Mouse (Mus musculus) lung, postnatal 0 days (tissue): ENCODE measurements around the gene Srek1ip1.

ENCODE experiments used
- CTCF ChIP-seq: IDR thresholded peaks from 2 replicates; pipeline ENCODE4 v1.5.1; 2016; ENCODE audit warnings: antibody characterized with exemption, mild to moderate bottlenecking
- EP300 ChIP-seq: IDR thresholded peaks from 2 replicates; pipeline ENCODE4 v1.6.1; 2016; ENCODE audit warnings: antibody characterized with exemption, mild to moderate bottlenecking, control low read depth

- TF ChIP-seq CTCF = no peak
- no peak for TF ChIP-seq EP300
Observed at GRCm38 (mm10) chr13:104841937-104842336, 49.7 kb downstream of the Srek1ip1 start.
